In the genomic region with DNA sequence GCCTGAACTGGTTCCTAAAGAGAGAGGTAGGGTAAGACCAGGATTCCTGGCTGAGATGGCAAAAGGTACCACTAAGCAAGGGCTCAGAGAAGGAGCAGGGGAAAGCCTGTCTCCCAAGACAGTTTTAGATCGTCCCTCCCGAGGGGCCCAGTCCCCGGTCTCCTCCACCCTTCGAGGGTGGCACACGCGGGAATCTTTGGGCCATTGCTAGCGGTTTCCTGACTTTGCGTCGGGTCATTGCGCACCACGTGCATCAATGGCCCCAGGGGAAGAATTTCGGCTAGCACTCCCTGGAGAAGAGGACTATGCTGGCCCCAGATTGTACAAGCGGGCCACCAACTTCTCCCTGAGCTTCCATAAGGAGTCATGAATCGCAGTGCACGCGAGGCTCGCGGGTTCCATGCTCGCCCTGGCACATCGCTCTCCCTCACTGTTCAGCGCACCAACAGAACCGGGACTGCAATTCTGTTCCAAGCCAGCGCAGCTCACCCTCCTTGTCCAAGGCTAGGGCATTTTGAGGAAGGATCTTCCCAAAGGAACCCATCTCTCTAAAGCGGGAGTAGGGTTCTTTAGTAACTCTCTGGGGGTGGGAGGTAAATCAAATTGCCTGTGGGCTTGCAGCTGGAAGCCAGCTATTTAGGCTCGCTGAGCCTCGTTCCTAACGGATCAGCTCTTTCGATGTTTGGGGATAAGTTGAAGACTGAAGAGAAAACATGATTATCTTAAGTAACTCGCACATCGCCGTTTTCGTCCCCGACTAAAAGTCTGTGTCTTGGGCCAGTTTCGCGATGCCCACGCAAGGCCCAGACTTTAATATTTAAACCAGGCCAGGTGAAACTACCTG, we compare ENCODE assay signal across 7 mouse cellular contexts.
A peak's percentile ranks its signal among the peaks of the same experiment; 100 is the strongest.
DNase-seq lines count a peak whose midpoint lies in the region; ATAC-seq lines count a peak whose summit lies in the region.

No protein-coding gene starts in this region.

- no peaks in the 10 kb centered on the region for H3K9me3 ChIP-seq in embryonic facial prominence, embryonic 10.5 days
- no peaks in the 10 kb centered on the region for H3K9me3 ChIP-seq in limb, embryonic 12.5 days

- no peaks in the 10 kb centered on the region for H3K36me3 ChIP-seq in embryonic facial prominence, embryonic 10.5 days (replicated peaks)
- H3K36me3 ChIP-seq in limb, embryonic 12.5 days, result no peaks in the 10 kb centered on the region

- peaks cover 56% of the 10 kb centered on the region for H3K4me1 ChIP-seq in embryonic facial prominence, embryonic 10.5 days
- peaks cover 49% of the 10 kb centered on the region for H3K4me1 ChIP-seq in limb, embryonic 12.5 days (replicated peaks)

- peak; percentile 16 to 41 for DNase-seq in lung, postnatal 4 days
- DNase-seq in lung, adult 18-20 months, result no peak
- peak; percentile 56 for DNase-seq in embryonic facial prominence, embryonic 10.5 days (ENCODE audit: low spot score)
- DNase-seq in heart, postnatal 10 days, result peak; percentile 48 to 52
- DNase-seq in right cerebral cortex, postnatal 25 days, result peak; percentile 59

- H3K27ac ChIP-seq in embryonic facial prominence, embryonic 10.5 days (replicated peaks), result peak overlapping the region; percentile 72; the same call in 1 of the 2 replicates
- no peak overlapping the region for H3K27ac ChIP-seq in limb, embryonic 12.5 days

- peak overlapping the region; percentile 57 for H3K9ac ChIP-seq in limb, embryonic 12.5 days (replicated peaks)

- intact Hi-C loops in heart, postnatal 10 days (cut with DNase I), result no loop called here

- peaks cover 100% of the 10 kb centered on the region for H3K27me3 ChIP-seq in embryonic facial prominence, embryonic 10.5 days (replicated peaks; ENCODE audit: low read depth, poor library complexity, severe bottlenecking)
- H3K27me3 ChIP-seq in limb, embryonic 12.5 days, result peaks cover 43% of the 10 kb centered on the region

- H3K4me2 ChIP-seq in limb, embryonic 12.5 days, result peak overlapping the region; percentile 77

- H3K4me3 ChIP-seq in embryonic facial prominence, embryonic 10.5 days, result peak overlapping the region; percentile 57
- H3K4me3 ChIP-seq in limb, embryonic 12.5 days (replicated peaks), result peak overlapping the region; percentile 40

- no peak for ATAC-seq in limb, embryonic 12.5 days (ENCODE audit: insufficient number of reproducible peaks, insufficient read depth, low FRiP score, low TSS enrichment, low read depth)
- no peak for ATAC-seq in CD4-positive, CD25-positive, alpha-beta regulatory T cell, adult 4 months

- WGBS in embryonic facial prominence, embryonic 10.5 days, result under 1% methylated on average over 36 of the region's 36 CpGs
- WGBS in limb, embryonic 12.5 days, result 2% methylated on average over 36 of the region's 36 CpGs

Comparison
In these comparisons a context has a peak if more than half of its experiments do, and no peak if none do; other contexts are left out.
1. DNase-seq: peak in lung, postnatal 4 days (2 of 2), embryonic facial prominence, embryonic 10.5 days (single experiment), heart, postnatal 10 days (2 of 2) and right cerebral cortex, postnatal 25 days (single experiment); none in lung, adult 18-20 months (0 of 2).